Mouse (Mus musculus) small intestine, adult 2 months (tissue): ENCODE measurements around the gene Stoml2.

Source experiments
- CTCF ChIP-seq: fragments of 200-500 bp; IDR thresholded peaks from 2 replicates; pipeline ENCODE4 v1.5.1; 2012; ENCODE audit warnings: low read depth, mild to moderate bottlenecking, control low read depth, inconsistent platforms, low read length, moderate library complexity, mixed read lengths; ENCODE audit not compliant: insufficient replicate concordance, insufficient read length; ENCODE audit errors: extremely low read depth
- POLR2A ChIP-seq: fragments of 200-500 bp; IDR thresholded peaks from 2 replicates; pipeline ENCODE4 v1.6.1; 2012; ENCODE audit warnings: low read depth, mild to moderate bottlenecking, control low read depth, inconsistent platforms, low read length, moderate library complexity

- no peak for TF ChIP-seq CTCF
- no peak for TF ChIP-seq POLR2A
Observed at GRCm38 (mm10) chr4:43021341-43021740, 10.2 kb downstream of the Stoml2 start.
